Comparison of ENCODE assay signal across 31 mouse cellular contexts in the genomic region with DNA sequence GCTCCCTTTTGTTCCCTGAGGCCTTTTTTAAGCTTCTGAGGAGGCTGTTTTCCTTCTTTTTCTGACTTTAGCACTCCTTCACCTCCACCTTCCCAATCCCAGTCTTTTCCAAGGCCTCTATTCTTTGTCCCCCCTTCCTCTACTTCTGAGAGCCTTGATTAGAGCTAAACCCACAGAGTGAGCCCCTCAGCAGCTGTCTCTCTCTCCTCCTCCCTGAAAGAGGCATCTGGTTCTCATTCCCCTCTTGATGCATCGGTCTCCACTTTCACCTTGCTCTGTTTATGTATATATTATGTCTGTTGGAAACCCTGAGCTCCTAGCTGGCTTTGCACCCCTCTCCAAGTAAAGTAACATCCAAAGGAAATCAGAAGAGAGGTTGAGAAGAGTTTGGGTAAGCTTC.
A peak's percentile ranks its signal among the peaks of the same experiment; 100 is the strongest.
DNase-seq lines count a peak whose midpoint lies in the region; ATAC-seq lines count a peak whose summit lies in the region.
"Had no signal": no experiment of that assay in that cellular context is flagged by ENCODE, and none has a peak within 500 bp of the region (broad histone marks: within the 10 kb centered on the region; RNA-seq: fewer than 3 reads in every experiment).

No protein-coding gene starts in this region.

- intact Hi-C loops in left cerebral cortex, postnatal 4 days (cut with DNase I) = no loop called here

- H3K27ac ChIP-seq in embryonic facial prominence, embryonic 10.5 days (replicated peaks) = peak overlapping the region; percentile 55
- H3K27ac ChIP-seq in embryonic facial prominence, embryonic 14.5 days (replicated peaks; ENCODE audit: low read depth, low read length) = no peak overlapping the region
- no peak overlapping the region for H3K27ac ChIP-seq in limb, embryonic 13.5 days
- H3K27ac ChIP-seq: embryonic facial prominence, embryonic 13.5 days; forebrain, embryonic 13.5 days; gastrocnemius, adult 2 months; heart, embryonic 15.5 days; hindbrain, embryonic 10.5 days; hindbrain, embryonic 13.5 days; intestine, embryonic 15.5 days had no signal

- no peak overlapping the region for H3K9ac ChIP-seq in embryonic facial prominence, embryonic 14.5 days (ENCODE audit: low read depth, low read length)
- no peak overlapping the region for H3K9ac ChIP-seq in limb, embryonic 13.5 days
- H3K9ac ChIP-seq: embryonic facial prominence, embryonic 13.5 days; forebrain, embryonic 13.5 days; forebrain, postnatal 0 days; heart, embryonic 12.5 days; heart, embryonic 15.5 days; hindbrain, embryonic 13.5 days; intestine, embryonic 15.5 days had no signal

- no peaks in the 10 kb centered on the region for H3K36me3 ChIP-seq in embryonic facial prominence, embryonic 10.5 days (replicated peaks)
- no peaks in the 10 kb centered on the region for H3K36me3 ChIP-seq in embryonic facial prominence, embryonic 14.5 days (ENCODE audit: control insufficient read depth, insufficient read depth, low read length)
- no peaks in the 10 kb centered on the region for H3K36me3 ChIP-seq in limb, embryonic 13.5 days
- H3K36me3 ChIP-seq: embryonic facial prominence, embryonic 13.5 days; forebrain, embryonic 10.5 days; G1E; heart, embryonic 12.5 days; heart, embryonic 15.5 days; hindbrain, embryonic 10.5 days; hindbrain, embryonic 13.5 days; intestine, embryonic 15.5 days had no signal

- no peak; the same call in 1 of the 2 replicates for ATAC-seq in embryonic facial prominence, embryonic 14.5 days (ENCODE audit: low read depth)
- peak; percentile 61 for ATAC-seq in limb, embryonic 13.5 days (ENCODE audit: low FRiP score, low read depth)
- ATAC-seq: forebrain, embryonic 13.5 days; forebrain, postnatal 0 days; hindbrain, embryonic 16.5 days; intestine, embryonic 15.5 days; Patski had no signal

- 30% methylated on average over 1 of the region's 1 CpGs for WGBS in embryonic facial prominence, embryonic 10.5 days
- 20% methylated on average over 1 of the region's 1 CpGs for WGBS in embryonic facial prominence, embryonic 14.5 days
- 20% methylated on average over 1 of the region's 1 CpGs for whole genome bisulfite sequencing in limb, embryonic 13.5 days

- peaks cover 20% of the 10 kb centered on the region for H3K4me1 ChIP-seq in embryonic facial prominence, embryonic 10.5 days
- H3K4me1 ChIP-seq in embryonic facial prominence, embryonic 14.5 days (ENCODE audit: control insufficient read depth, insufficient read depth, low read length) = peaks cover 6% of the 10 kb centered on the region; the same call in 1 of the 2 replicates
- peaks cover 34% of the 10 kb centered on the region for H3K4me1 ChIP-seq in limb, embryonic 13.5 days
- H3K4me1 ChIP-seq: forebrain, embryonic 10.5 days; forebrain, embryonic 13.5 days; heart, embryonic 12.5 days; heart, embryonic 15.5 days; hindbrain, embryonic 10.5 days; hindbrain, embryonic 13.5 days; intestine, embryonic 15.5 days had no signal

- no peak overlapping the region for H3K4me3 ChIP-seq in embryonic facial prominence, embryonic 10.5 days
- H3K4me3 ChIP-seq in embryonic facial prominence, embryonic 14.5 days (ENCODE audit: low read depth, low read length) = no peak overlapping the region
- H3K4me3 ChIP-seq in limb, embryonic 13.5 days = no peak overlapping the region
- H3K4me3 ChIP-seq: embryonic facial prominence, embryonic 13.5 days; forebrain, embryonic 10.5 days; forebrain, embryonic 13.5 days; gastrocnemius, adult 2 months; heart, embryonic 12.5 days; heart, embryonic 15.5 days; hindbrain, embryonic 10.5 days; hindbrain, embryonic 13.5 days; intestine, embryonic 15.5 days had no signal

- H3K27me3 ChIP-seq in embryonic facial prominence, embryonic 10.5 days (replicated peaks; ENCODE audit: low read depth, poor library complexity, severe bottlenecking) = no peaks in the 10 kb centered on the region
- H3K27me3 ChIP-seq in embryonic facial prominence, embryonic 14.5 days (replicated peaks; ENCODE audit: control insufficient read depth, insufficient read depth, low read length) = no peaks in the 10 kb centered on the region
- H3K27me3 ChIP-seq in limb, embryonic 13.5 days = no peaks in the 10 kb centered on the region
- H3K27me3 ChIP-seq: CH12.LX; embryonic facial prominence, embryonic 13.5 days; forebrain, embryonic 13.5 days; heart, embryonic 12.5 days; heart, embryonic 15.5 days; hindbrain, embryonic 13.5 days; intestine, embryonic 15.5 days; Patski had no signal

- peak; percentile 49 for DNase-seq in embryo, embryonic 10 days (ENCODE audit: low spot score)
- DNase-seq in embryo, embryonic 9.5 days (ENCODE audit: extremely low spot score) = no peak
- peak; percentile 43 for DNase-seq in embryonic facial prominence, embryonic 10.5 days (ENCODE audit: low spot score)
- peak; percentile 60 for DNase-seq in embryonic facial prominence, embryonic 14.5 days (ENCODE audit: low spot score)
- no peak for DNase-seq in B cell, adult 2 months
- no peak for DNase-seq in left cerebral cortex, postnatal 4 days
- no peak for DNase-seq in adrenal gland, postnatal 36 days
- DNase-seq: adrenal gland, postnatal 10 days; cerebellum, adult 11 months; cerebellum, adult 2 months; cerebellum, adult 9-11 months; cerebellum, postnatal 25 days; forebrain, postnatal 0 days; gastrocnemius, adult 2 months; gastrocnemius, postnatal 14 days; heart, adult 18-20 months; heart, postnatal 10 days; heart, postnatal 36 days had no signal

- H3K9me3 ChIP-seq in embryonic facial prominence, embryonic 10.5 days = no peaks in the 10 kb centered on the region
- H3K9me3 ChIP-seq in embryonic facial prominence, embryonic 14.5 days (ENCODE audit: control insufficient read depth, low read length) = no peaks in the 10 kb centered on the region
- no peaks in the 10 kb centered on the region for H3K9me3 ChIP-seq in limb, embryonic 13.5 days
- H3K9me3 ChIP-seq: embryonic facial prominence, embryonic 13.5 days; forebrain, embryonic 10.5 days; forebrain, embryonic 13.5 days; G1E; heart, embryonic 12.5 days; heart, embryonic 15.5 days; hindbrain, embryonic 10.5 days; hindbrain, embryonic 13.5 days; intestine, embryonic 15.5 days had no signal

- H3K4me2 ChIP-seq in embryonic facial prominence, embryonic 14.5 days (ENCODE audit: low read depth, low read length) = no peak overlapping the region
- no peak overlapping the region for H3K4me2 ChIP-seq in limb, embryonic 13.5 days (replicated peaks)
- H3K4me2 ChIP-seq: embryonic facial prominence, embryonic 13.5 days; forebrain, embryonic 13.5 days; heart, embryonic 12.5 days; heart, embryonic 15.5 days; hindbrain, embryonic 13.5 days; intestine, embryonic 15.5 days had no signal

Comparison
In these comparisons a context has a peak if more than half of its experiments do, and no peak if none do; other contexts are left out.
1. DNase-seq: peak in embryo, embryonic 10 days (single experiment), embryonic facial prominence, embryonic 10.5 days (single experiment) and embryonic facial prominence, embryonic 14.5 days (single experiment); none in embryo, embryonic 9.5 days (single experiment), B cell, adult 2 months (0 of 2), left cerebral cortex, postnatal 4 days (single experiment) and adrenal gland, postnatal 36 days (0 of 2).